Mouse (Mus musculus) bone marrow, adult 2 months (tissue): ENCODE measurements around the gene H2al1j.

ENCODE experiments used
- CTCF ChIP-seq: fragments of 200-500 bp; IDR thresholded peaks from 2 replicates; pipeline ENCODE4 v1.5.1; 2011; ENCODE audit warnings: low read length, control low read depth; ENCODE audit not compliant: control insufficient read depth, insufficient read depth
- POLR2A ChIP-seq: fragments of 200-500 bp; IDR thresholded peaks from 2 replicates; pipeline ENCODE4 v1.6.1; 2011; ENCODE audit warnings: low read depth, mild to moderate bottlenecking, control low read depth, low read length, borderline replicate concordance; ENCODE audit not compliant: control insufficient read depth

DNA sequence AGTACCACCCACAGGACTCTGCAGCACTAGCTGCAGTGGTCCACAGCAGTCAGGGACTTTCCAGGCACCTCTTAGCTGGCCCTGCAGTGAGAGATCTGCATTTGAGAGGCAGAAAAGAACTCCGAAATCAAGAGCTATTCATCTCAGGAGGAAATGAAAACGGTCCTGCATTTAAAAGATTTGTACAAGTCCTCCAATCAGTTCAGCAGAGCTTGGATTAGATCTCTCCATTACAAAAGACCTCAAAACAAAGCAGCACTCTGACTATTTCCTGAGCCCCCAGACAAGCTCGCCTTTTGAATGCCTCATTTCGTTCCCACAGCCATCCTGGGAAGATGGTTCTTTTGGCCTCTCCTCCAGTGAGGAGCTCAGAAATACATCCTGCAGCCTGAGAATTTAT lies 38.4 kb upstream of the H2al1j start:
- TF ChIP-seq CTCF (no peak), POLR2A (no peak)
